Mouse (Mus musculus): ENCODE data around the gene Cd99l2. TPM values are rescaled to one million over a fixed set of nuclear protein-coding genes. Genes with fewer than 3 reads are reported as not detected.

Gene Cd99l2
- 2.2 to 3.7 TPM (median 3.2 TPM) in 4 replicates for total RNA-seq (2023; ENCODE audit: inconsistent age)

GRCm38 (mm10) chrX:71492634-71493278 is at the start of gene Cd99l2:
Cd99l2 (minus strand) TSS chrX:71492849.

Other genes starting within 250 kb of the Cd99l2 start
- gene Mtmr1, start 128.1 kb downstream of the Cd99l2 start, total RNA-seq (2023; ENCODE audit: inconsistent age): 26.9 to 35.3 TPM (median 32.0 TPM) in 4 replicates
- gene Hmgb3, start 63.1 kb upstream of the Cd99l2 start, total RNA-seq (2023; ENCODE audit: inconsistent age): 7.2 to 13.4 TPM (median 11.1 TPM) in 4 replicates
- gene Gpr50, start 170.8 kb upstream of the Cd99l2 start, total RNA-seq (2023; ENCODE audit: inconsistent age): not detected in 4 replicates